In genomic region chr8:72668925-72669324, GRCm38 (mm10) we compare ENCODE assay signal across 28 mouse cellular contexts. TPM values are rescaled to one million over a fixed set of nuclear protein-coding genes. Genes with fewer than 3 reads are reported as not detected.
DNase-seq lines count a peak whose midpoint lies in the region; ATAC-seq and TF ChIP-seq lines count a peak whose summit lies in the region.
"Had no signal": no experiment of that assay in that cellular context is flagged by ENCODE, and none has a peak within 500 bp of the region (broad histone marks: within the 10 kb centered on the region; RNA-seq: fewer than 3 reads in every experiment).

No protein-coding gene starts in this region.

- no peak overlapping the region for H3K4me2 ChIP-seq in forebrain, embryonic 15.5 days (replicated peaks)
- H3K4me2 ChIP-seq: forebrain, embryonic 13.5 days; heart, embryonic 11.5 days; hindbrain, embryonic 13.5 days; limb, embryonic 12.5 days; liver, embryonic 11.5 days; midbrain, embryonic 13.5 days; stomach, embryonic 15.5 days had no signal

- H3K9ac ChIP-seq in forebrain, embryonic 15.5 days (replicated peaks), result no peak overlapping the region
- H3K9ac ChIP-seq: forebrain, embryonic 13.5 days; hindbrain, embryonic 13.5 days; limb, embryonic 12.5 days; liver, postnatal 0 days; midbrain, embryonic 13.5 days; stomach, embryonic 15.5 days had no signal

- DNase-seq in CD4-positive, CD25-positive, alpha-beta regulatory T cell, adult 2 months (ENCODE audit: low read depth, low spot score), result peak; percentile 6
- DNase-seq in ES-CJ7 (ENCODE audit: low read depth, low spot score), result peak; percentile 38
- DNase-seq: adrenal gland, adult 2 months; adrenal gland, postnatal 36 days; cerebellum, adult 8-10 months; cerebellum, postnatal 25 days; gastrocnemius, postnatal 14 days; heart, postnatal 36 days; kidney, adult 9 months; kidney, postnatal 10 days; liver, postnatal 0 days; lung, postnatal 36 days; thymus, adult 18-20 months had no signal

- peak overlapping the region; percentile 29 for H3K4me3 ChIP-seq in megakaryocyte, embryonic 14.5 days (replicated peaks)
- no peak overlapping the region for H3K4me3 ChIP-seq in bone marrow, adult 2 months (replicated peaks; ENCODE audit: control insufficient read depth, low read depth, low read length)
- H3K4me3 ChIP-seq in forebrain, embryonic 15.5 days, result no peak overlapping the region
- H3K4me3 ChIP-seq: forebrain, embryonic 13.5 days; hindbrain, embryonic 13.5 days; limb, embryonic 12.5 days; midbrain, embryonic 13.5 days; stomach, embryonic 15.5 days had no signal

- TF ChIP-seq POLR2A in bone marrow, adult 2 months (IDR thresholded peaks at IDR 0.05; ENCODE audit: borderline replicate concordance, control insufficient read depth, low read depth, low read length), result no peak

- peaks cover 14% of the 10 kb centered on the region for H3K36me3 ChIP-seq in megakaryocyte, embryonic 14.5 days (replicated peaks; ENCODE audit: low read length)
- H3K36me3 ChIP-seq in forebrain, embryonic 15.5 days, result no peaks in the 10 kb centered on the region
- H3K36me3 ChIP-seq: limb, embryonic 12.5 days; midbrain, embryonic 13.5 days; stomach, embryonic 15.5 days had no signal

- TF ChIP-seq CTCF in bone marrow, adult 2 months (IDR thresholded peaks at IDR 0.05; ENCODE audit: control insufficient read depth, insufficient read depth, low read length), result peak; percentile 15; the same call in 1 of the 2 replicates

- H3K27ac ChIP-seq in bone marrow, adult 2 months (ENCODE audit: control insufficient read depth, insufficient read depth, low read depth, low read length, poor library complexity), result no peak overlapping the region
- H3K27ac ChIP-seq in forebrain, embryonic 15.5 days (replicated peaks), result no peak overlapping the region
- H3K27ac ChIP-seq: forebrain, embryonic 13.5 days; hindbrain, embryonic 13.5 days; limb, embryonic 12.5 days; midbrain, embryonic 13.5 days; stomach, embryonic 15.5 days had no signal

- ATAC-seq in CD4-positive, CD25-positive, alpha-beta regulatory T cell, adult 4 months, result no peak
- no peak for ATAC-seq in megakaryocyte, adult 5-6 weeks (ENCODE audit: poor library complexity, severe bottlenecking)
- no peak for ATAC-seq in forebrain, embryonic 15.5 days (replicated peaks)
- ATAC-seq: activated CD4-positive, CD25-positive, alpha-beta regulatory T cell, adult 4 months; forebrain, embryonic 13.5 days; intestine, postnatal 0 days; liver, postnatal 0 days; midbrain, embryonic 13.5 days had no signal

- peaks cover 3% of the 10 kb centered on the region for H3K27me3 ChIP-seq in megakaryocyte, embryonic 14.5 days (replicated peaks)
- H3K27me3 ChIP-seq in forebrain, embryonic 15.5 days, result no peaks in the 10 kb centered on the region
- H3K27me3 ChIP-seq: forebrain, embryonic 13.5 days; hindbrain, embryonic 13.5 days; limb, embryonic 12.5 days; midbrain, embryonic 13.5 days; stomach, embryonic 15.5 days had no signal

- H3K4me1 ChIP-seq in megakaryocyte, embryonic 14.5 days, result peaks cover 66% of the 10 kb centered on the region
- H3K4me1 ChIP-seq in bone marrow, adult 2 months (ENCODE audit: control insufficient read depth, insufficient read depth, low read length), result no peaks in the 10 kb centered on the region
- H3K4me1 ChIP-seq in forebrain, embryonic 15.5 days, result no peaks in the 10 kb centered on the region
- H3K4me1 ChIP-seq: forebrain, embryonic 13.5 days; hindbrain, embryonic 13.5 days; limb, embryonic 12.5 days; midbrain, embryonic 13.5 days; stomach, embryonic 15.5 days had no signal

- no peaks in the 10 kb centered on the region for H3K9me3 ChIP-seq in megakaryocyte, embryonic 14.5 days
- no peaks in the 10 kb centered on the region for H3K9me3 ChIP-seq in forebrain, embryonic 15.5 days
- H3K9me3 ChIP-seq: forebrain, embryonic 13.5 days; hindbrain, embryonic 13.5 days; limb, embryonic 12.5 days; midbrain, embryonic 13.5 days; stomach, embryonic 15.5 days had no signal

RNA-seq across cellular contexts. Expression of gene Nwd1, which starts 22.4 kb away (rescaled TPM):
- under 1 TPM in 1 of 2 experiments, not detected in 1; 0.14 TPM for polyA plus RNA-seq in CD4-positive, CD25-positive, alpha-beta regulatory T cell, adult 4 months (2017; shearing (Covaris generic))
- polyA plus RNA-seq in megakaryocyte, embryonic 14.5 days (2012; ENCODE audit: insufficient read depth, low replicate concordance), result 0.11 and 0.58 TPM in 2 replicates
- total RNA-seq in megakaryocyte, adult 5-6 weeks (2015), result 0.09 and 0.11 TPM in 2 replicates
- 0.55 and 0.61 TPM in 2 replicates for total RNA-seq in megakaryocyte, adult 5-6 weeks (2017)
- polyA plus RNA-seq in bone marrow, adult 2 months (2011; ENCODE audit: insufficient read depth, insufficient read length, low replicate concordance, missing spikeins), result 0.50 and 1.8 TPM in 2 replicates
- 1.6 and 2.1 TPM in 2 replicates for polyA plus RNA-seq in forebrain, embryonic 15.5 days (2015; fragmentation: Nextera tagmentation; extraction: Ambion mirVana)
- polyA plus RNA-seq: activated CD4-positive, CD25-positive, alpha-beta regulatory T cell, adult 4 months; embryonic facial prominence, embryonic 11.5 days; limb, embryonic 12.5 days; liver, embryonic 11.5 days; liver, postnatal 0 days had no signal

RNA-seq across cellular contexts. Expression of gene Sin3b, which starts 54.2 kb away (rescaled TPM):
- polyA plus RNA-seq in CD4-positive, CD25-positive, alpha-beta regulatory T cell, adult 4 months (2017; shearing (Covaris generic)), result 100 to 1,000 TPM in 1 of 2 experiments, 10 to 100 TPM in 1; 75.3 to 102 TPM
- 104 and 124 TPM in 2 replicates for polyA plus RNA-seq in megakaryocyte, embryonic 14.5 days (2012; ENCODE audit: insufficient read depth, low replicate concordance)
- 93.7 and 101 TPM in 2 replicates for total RNA-seq in megakaryocyte, adult 5-6 weeks (2015)
- 84.6 and 102 TPM in 2 replicates for total RNA-seq in megakaryocyte, adult 5-6 weeks (2017)
- 33.1 and 60.4 TPM in 2 replicates for polyA plus RNA-seq in bone marrow, adult 2 months (2011; ENCODE audit: insufficient read depth, insufficient read length, low replicate concordance, missing spikeins)
- polyA plus RNA-seq in forebrain, embryonic 15.5 days (2015; fragmentation: Nextera tagmentation; extraction: Ambion mirVana), result 196 and 197 TPM in 2 replicates
